Mouse (Mus musculus): ENCODE measurements at regions not wholly inside any gene's neighbourhood (a gene's known extent, or its start where the extent isn't known, plus 50 kb on each side); places are given as distances from the start of the nearest gene placed in this dataset.
"Not testable (repeated sequence)": the region's sequence is repeated elsewhere in the genome, so short reads cannot be mapped to it uniquely, and the experiment has no call there.

DNA sequence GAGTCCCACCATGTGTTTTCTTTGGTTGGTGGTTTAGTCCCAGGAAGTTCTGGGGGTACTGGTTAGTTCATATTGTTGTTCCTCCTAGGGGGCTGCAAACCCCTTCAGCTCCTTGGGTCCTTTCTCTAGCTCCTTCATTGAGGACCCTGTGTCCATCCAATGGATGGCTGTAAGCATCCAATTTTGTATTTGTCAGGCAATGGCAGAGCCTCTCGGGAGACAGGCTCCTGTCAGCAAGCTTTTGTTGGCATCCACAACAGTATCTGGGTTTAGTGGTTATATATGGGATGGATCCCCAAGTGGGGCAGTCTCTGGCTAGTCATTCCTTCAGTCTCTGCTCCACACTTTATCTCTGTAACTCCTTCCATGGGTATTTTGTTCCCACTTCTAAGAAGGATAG is 436.7 kb downstream of the Gtdc1 start:
- not testable (repeated sequence) for TF ChIP-seq RCOR1 (conservative IDR thresholded peaks at IDR 0.05; ENCODE audit: low read depth, low read length); SIN3A (IDR thresholded peaks at IDR 0.05; ENCODE audit: low read length); NELFE (IDR thresholded peaks at IDR 0.05; ENCODE audit: low read depth, low read length); HCFC1 (IDR thresholded peaks at IDR 0.05; ENCODE audit: low read depth, low read length); CTCF (conservative IDR thresholded peaks at IDR 0.05 in 1 of 2, IDR thresholded peaks at IDR 0.05 in 1 of 2; ENCODE audit: low read depth in 2 of 2, low read length in 2 of 2); BHLHE40 (IDR thresholded peaks at IDR 0.05; ENCODE audit: low read depth, low read length); MAX (IDR thresholded peaks at IDR 0.05; ENCODE audit: low read length); EP300 (IDR thresholded peaks at IDR 0.05; ENCODE audit: low read length); UBTF (IDR thresholded peaks at IDR 0.05; ENCODE audit: low read depth, low read length); USF1 (IDR thresholded peaks at IDR 0.05; ENCODE audit: low read depth, low read length); GABPA (IDR thresholded peaks at IDR 0.05; ENCODE audit: insufficient replicate concordance, low read depth, low read length)

All from CH12.LX (cell line).